Mouse (Mus musculus) bone marrow, adult 2 months (tissue): Measurements from ENCODE around the gene Ercc1. TPM values are rescaled to one million over a fixed set of nuclear protein-coding genes. Genes with fewer than 3 reads are reported as not detected.

Experiments used
- H3K27ac ChIP-seq: fragments of 200-500 bp; 2 replicates; pipeline ENCODE4 v1.5.1; 2012; ENCODE audit warnings: low read depth, mild to moderate bottlenecking, control low read depth, inconsistent platforms, low read length; ENCODE audit not compliant: control insufficient read depth, poor library complexity, insufficient read depth
- H3K4me1 ChIP-seq: fragments of 200-500 bp; 2 replicates; pipeline ENCODE4 v1.6.1; 2011; ENCODE audit warnings: low read length; ENCODE audit not compliant: control insufficient read depth, insufficient read depth
- H3K4me3 ChIP-seq: fragments of 200-500 bp; replicated peaks from 2 replicates; pipeline ENCODE3; 2011; ENCODE audit warnings: mild to moderate bottlenecking, low read depth, low read length, control low read depth; ENCODE audit not compliant: control insufficient read depth
- CTCF ChIP-seq: fragments of 200-500 bp; IDR thresholded peaks from 2 replicates; pipeline ENCODE4 v1.5.1; 2011; ENCODE audit warnings: low read length, control low read depth; ENCODE audit not compliant: control insufficient read depth, insufficient read depth
- POLR2A ChIP-seq: fragments of 200-500 bp; IDR thresholded peaks from 2 replicates; pipeline ENCODE4 v1.6.1; 2011; ENCODE audit warnings: low read depth, mild to moderate bottlenecking, control low read depth, low read length, borderline replicate concordance; ENCODE audit not compliant: control insufficient read depth
- WGBS: fragments of 180-500 bp; shearing (Covaris S2); methylation state at CpG from one replicate; pipeline ENCODE4 v1.1.7; 2018; 5-methylcytosine and 5-hydroxymethylcytosine counted together
- polyA plus RNA-seq: library from polyadenylated mRNA; stranded (reverse); fragments of >200 nt; gene quantifications from 2 replicates; pipeline ENCODE4 v1.2.4, GENCODE M21; 2011; ENCODE audit warnings: low replicate concordance; ENCODE audit not compliant: missing spikeins, insufficient read depth, insufficient read length

The Ercc1 gene
- polyA plus RNA-seq, 1 experiment = 31.3 TPM

GRCm38 (mm10) chr7:19318201-19318600 is 26.4 kb upstream of the Ercc1 start:
- peak overlapping the region; percentile 28; the same call in 1 of the 2 replicates for H3K27ac ChIP-seq
- TF ChIP-seq POLR2A = no peak
- no peak for TF ChIP-seq CTCF
- no peak overlapping the region for H3K4me3 ChIP-seq

GRCm38 (mm10) chr7:19318676-19319075 is 25.9 kb upstream of the Ercc1 start:
- H3K4me3 ChIP-seq = peak overlapping the region; percentile 43
- WGBS = 6% methylated on average over 7 of the region's 7 CpGs
- peak overlapping the region; percentile 28; the same call in 1 of the 2 replicates for H3K27ac ChIP-seq
- no peak for TF ChIP-seq CTCF
- TF ChIP-seq POLR2A = no peak
- peaks cover 17% of the 10 kb centered on the region for H3K4me1 ChIP-seq

More at GRCm38 (mm10) chr7:19318201-19318600, 26.4 kb upstream of the Ercc1 start:
- H3K4me1 ChIP-seq = peaks cover 17% of the 10 kb centered on the region
- 77% methylated on average over 2 of the region's 2 CpGs for WGBS

- WGBS = 58% methylated on average over 9 of the region's 9 CpGs
- peaks cover 17% of the 10 kb centered on the region for H3K4me1 ChIP-seq
- no peak overlapping the region for H3K4me3 ChIP-seq
- H3K27ac ChIP-seq = no peak overlapping the region; the same call in 1 of the 2 replicates
- TF ChIP-seq POLR2A (no peak), CTCF (no peak)
Observed at GRCm38 (mm10) chr7:19319458-19319857, 25.1 kb upstream of the Ercc1 start.

- under 1% methylated on average over 41 of the region's 41 CpGs for WGBS
- peak overlapping the region; percentile 34; the same call in 1 of the 2 replicates for H3K27ac ChIP-seq
Observed at GRCm38 (mm10) chr7:19319906-19320305, 24.7 kb upstream of the Ercc1 start.

GRCm38 (mm10) chr7:19320637-19321036 is 23.9 kb upstream of the Ercc1 start:
- no peak for TF ChIP-seq CTCF
- no peak for TF ChIP-seq POLR2A
- Histone ChIP-seq H3K27ac (no peak overlapping the region), H3K4me3 (no peak overlapping the region), H3K4me1 (peaks cover 17% of the 10 kb centered on the region)
- WGBS = 35% methylated on average over 7 of the region's 7 CpGs

More at GRCm38 (mm10) chr7:19319906-19320305, 24.7 kb upstream of the Ercc1 start:
- TF ChIP-seq CTCF = no peak
- TF ChIP-seq POLR2A = 0 out of 2 replicates have a peak, but pooled peaks have one; percentile 44
- Histone ChIP-seq H3K4me3 (peak overlapping the region; percentile 41), H3K4me1 (peaks cover 17% of the 10 kb centered on the region)

- TF ChIP-seq POLR2A = no peak
- no peak for TF ChIP-seq CTCF
- peaks cover 17% of the 10 kb centered on the region for H3K4me1 ChIP-seq
- no peak overlapping the region for H3K27ac ChIP-seq
- H3K4me3 ChIP-seq = no peak overlapping the region
- WGBS = 5% methylated on average over 5 of the region's 5 CpGs
Observed at GRCm38 (mm10) chr7:19321464-19321863, 23.1 kb upstream of the Ercc1 start.

GRCm38 (mm10) chr7:19322489-19322888 is 22.1 kb upstream of the Ercc1 start:
- Histone ChIP-seq H3K4me1 (peaks cover 12% of the 10 kb centered on the region), H3K27ac (no peak overlapping the region), H3K4me3 (no peak overlapping the region)
- TF ChIP-seq CTCF = no peak
- no peak for TF ChIP-seq POLR2A
- WGBS = 61% methylated on average over 9 of the region's 9 CpGs

GRCm38 (mm10) chr7:19324221-19324620 is 20.4 kb upstream of the Ercc1 start:
- TF ChIP-seq POLR2A = no peak
- no peak for TF ChIP-seq CTCF
- 87% methylated on average over 11 of the region's 11 CpGs for WGBS
- Histone ChIP-seq H3K4me3 (no peak overlapping the region), H3K4me1 (peaks cover 4% of the 10 kb centered on the region), H3K27ac (no peak overlapping the region)
